Mouse (Mus musculus): ENCODE measurements at regions not wholly inside any gene's neighbourhood (a gene's known extent, or its start where the extent isn't known, plus 50 kb on each side); places are given as distances from the start of the nearest gene placed in this dataset.

DNA sequence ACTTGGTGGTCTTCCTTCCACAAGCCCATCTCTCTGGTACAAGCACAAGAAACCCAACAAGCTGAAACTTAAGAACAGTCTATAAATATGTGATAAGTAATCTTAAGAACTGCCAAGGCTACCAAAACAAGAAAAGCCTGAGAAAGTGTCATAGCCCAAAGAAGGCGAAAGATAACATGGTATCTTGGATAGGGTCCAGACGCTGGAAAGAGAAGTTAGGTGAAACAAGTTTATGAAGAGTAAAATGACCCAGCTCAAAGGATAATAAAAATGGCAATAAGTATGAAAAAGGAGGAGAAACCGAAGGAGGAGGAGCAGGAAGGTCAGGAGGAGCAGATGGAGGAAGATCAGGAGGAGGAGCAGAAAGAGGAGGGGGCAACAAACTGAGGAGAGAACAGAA lies 56.9 kb upstream of the Ltbp1 start:
- Histone ChIP-seq H3K27me3 (no peaks in the 10 kb centered on the region), H3K9me3 (replicated peaks) (no peaks in the 10 kb centered on the region), H3K36me3 (no peaks in the 10 kb centered on the region), H3K4me2 (no peak overlapping the region), H3K9ac (no peak overlapping the region), H3K4me3 (no peak overlapping the region), H3K4me1 (replicated peaks) (no peaks in the 10 kb centered on the region), H3K27ac (no peak overlapping the region)
- ATAC-seq (replicated peaks; ENCODE audit: insufficient number of reproducible peaks, insufficient read depth, low FRiP score, low read depth) = no peak
- WGBS = 55% methylated on average over 3 of the region's 3 CpGs

- no peak for ATAC-seq (replicated peaks; ENCODE audit: insufficient number of reproducible peaks, insufficient read depth, low FRiP score, low read depth)
- Histone ChIP-seq H3K9me3 (replicated peaks) (no peaks in the 10 kb centered on the region), H3K27ac (no peak overlapping the region), H3K4me1 (replicated peaks) (no peaks in the 10 kb centered on the region), H3K27me3 (no peaks in the 10 kb centered on the region), H3K9ac (no peak overlapping the region), H3K4me3 (no peak overlapping the region), H3K4me2 (no peak overlapping the region), H3K36me3 (no peaks in the 10 kb centered on the region)
- WGBS = 92% methylated on average over 2 of the region's 2 CpGs
Observed at GRCm38 (mm10) chr17:74950316-74950715, 55.1 kb upstream of the Ltbp1 start.

DNA sequence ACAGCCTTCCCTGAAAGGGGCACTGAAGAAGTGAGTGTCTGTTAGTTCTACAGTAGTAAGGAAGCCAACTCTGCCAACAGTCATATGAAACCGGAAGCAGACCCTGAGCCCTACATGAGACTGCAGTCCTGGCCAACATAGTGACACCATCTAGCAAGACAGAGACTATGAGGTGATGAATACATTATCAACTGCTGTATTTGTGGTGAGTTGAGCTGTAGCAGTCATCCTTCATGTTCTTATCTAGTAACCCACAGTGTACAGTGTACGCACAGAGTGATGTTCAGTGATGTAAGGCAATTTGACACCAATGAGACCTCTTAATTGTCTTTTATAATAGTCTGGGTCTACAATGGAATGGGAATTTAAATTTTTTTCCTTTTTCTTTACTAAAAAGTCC lies 50.4 kb upstream of the Ltbp1 start:
- no peak overlapping the region for H3K4me2 ChIP-seq
- H3K4me1 ChIP-seq (replicated peaks) = no peaks in the 10 kb centered on the region
- no peak overlapping the region for H3K27ac ChIP-seq
- H3K9ac ChIP-seq = no peak overlapping the region
- WGBS = 59% methylated on average over 2 of the region's 2 CpGs
- H3K4me3 ChIP-seq = no peak overlapping the region
- ATAC-seq (replicated peaks; ENCODE audit: insufficient number of reproducible peaks, insufficient read depth, low FRiP score, low read depth) = no peak
- H3K36me3 ChIP-seq = no peaks in the 10 kb centered on the region
- H3K9me3 ChIP-seq (replicated peaks) = no peaks in the 10 kb centered on the region
- H3K27me3 ChIP-seq = no peaks in the 10 kb centered on the region
